Mouse (Mus musculus): ENCODE data around the gene Krt32.

Gene Krt32

DNA sequence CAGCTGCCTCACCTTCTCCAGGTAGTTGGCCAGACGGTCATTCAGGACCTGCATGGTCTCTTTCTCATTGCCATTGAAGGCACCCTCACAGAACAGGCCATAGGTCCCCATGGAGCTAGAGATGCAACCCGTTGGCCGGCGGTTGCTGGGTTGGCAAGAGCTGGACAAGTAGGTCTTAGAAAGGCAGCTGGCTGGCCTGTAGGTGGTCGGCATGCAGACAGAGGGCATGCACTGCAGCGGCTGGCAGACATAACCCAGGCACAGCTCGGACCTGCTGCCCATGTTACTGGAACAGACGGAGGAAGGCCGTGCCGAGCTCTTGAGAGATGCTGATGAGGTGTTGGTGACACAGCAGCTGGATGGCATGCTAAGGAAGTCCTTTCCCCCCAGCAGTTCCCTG lies at the start of gene Krt32:
Krt32 (minus strand) TSS at position 366 of the 400 bp plus-strand sequence.
- no peak for DNase-seq

DNA sequence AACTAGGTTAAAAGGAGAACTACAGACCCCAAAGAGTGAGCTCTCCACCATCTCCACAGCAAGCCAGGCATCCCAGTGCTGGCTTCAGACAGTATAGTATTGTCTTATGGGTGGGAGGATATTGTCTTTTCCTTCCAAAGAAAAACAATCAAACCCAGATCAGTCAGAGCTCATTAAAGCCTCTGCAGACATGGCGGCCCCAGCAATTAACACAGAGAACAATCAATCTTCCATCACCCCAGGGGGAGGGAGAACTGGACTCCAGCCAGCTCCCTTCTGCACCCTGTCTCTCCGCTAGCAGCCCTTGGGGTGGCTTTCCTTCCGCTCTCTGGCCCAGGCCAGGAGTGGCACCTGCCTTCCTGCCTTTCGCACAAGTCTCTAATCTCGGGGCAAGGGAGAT lies 49.7 kb upstream of the Krt32 start:
- no peak for DNase-seq

DNA sequence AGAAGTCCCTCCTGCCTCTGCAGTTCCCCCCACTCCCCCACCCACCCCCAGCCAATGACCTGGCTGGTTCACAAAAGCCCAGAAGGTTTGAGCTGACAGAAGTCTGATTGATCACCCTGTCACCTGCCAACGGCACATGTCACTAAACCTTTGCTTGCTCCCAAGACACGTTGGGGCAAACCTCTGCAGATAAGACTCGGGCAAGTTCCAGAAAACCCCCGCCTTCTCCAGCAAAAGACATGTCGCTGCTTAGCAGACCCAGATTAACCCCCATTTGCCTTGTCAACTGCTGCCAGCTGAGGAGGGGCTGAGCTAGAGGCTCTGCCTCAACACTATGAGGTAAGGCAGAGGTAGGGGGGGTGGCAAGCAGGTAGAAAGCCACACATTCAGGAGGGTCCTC lies 48.5 kb upstream of the Krt32 start:
- no peak for DNase-seq

GRCm38 (mm10) chr11:100135731-100136130 lies 47.7 kb upstream of the Krt32 start, which contains the start of gene Krt15:
TSS of gene Krt15 (minus strand) at chr11:100135928.
- DNase-seq, result no peak

GRCm38 (mm10) chr11:100124901-100125300 lies 36.9 kb upstream of the Krt32 start:
- DNase-seq, result no peak

DNA sequence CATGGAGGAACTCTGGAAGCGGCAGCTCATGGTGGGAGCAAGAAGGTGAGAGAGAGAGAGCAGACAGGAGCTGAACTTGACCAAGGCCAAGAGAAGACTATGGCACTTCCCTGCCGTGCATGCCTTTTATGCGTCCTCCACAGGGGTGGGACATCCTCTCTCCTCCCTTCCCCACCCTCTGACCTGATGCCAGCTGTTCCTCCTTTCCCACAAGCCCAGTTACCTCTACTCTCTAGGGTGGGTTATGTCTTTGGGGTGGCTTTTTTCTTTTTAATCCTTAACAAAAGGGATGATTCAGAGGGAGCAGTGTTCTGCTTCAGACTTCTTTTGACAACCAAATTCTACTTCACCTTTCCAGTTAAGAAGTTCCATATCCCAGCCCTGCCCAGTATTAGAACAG lies 33.4 kb upstream of the Krt32 start, which contains the start of gene Krt13:
Krt13 (minus strand) TSS at position 101 of the 400 bp plus-strand sequence.
- no peak for DNase-seq

- DNase-seq, result no peak
Measured at GRCm38 (mm10) chr11:100120331-100120730, 32.3 kb upstream of the Krt32 start.

GRCm38 (mm10) chr11:100113742-100114029 lies 25.7 kb upstream of the Krt32 start:
- DNase-seq, result no peak

- DNase-seq, result no peak
Measured at GRCm38 (mm10) chr11:100112935-100113741, 25.1 kb upstream of the Krt32 start.

GRCm38 (mm10) chr11:100105576-100106122 lies 17.6 kb upstream of the Krt32 start, which contains the start of gene Krt36:
TSS of gene Krt36 (minus strand) at chr11:100105626.
- DNase-seq, result no peak

DNA sequence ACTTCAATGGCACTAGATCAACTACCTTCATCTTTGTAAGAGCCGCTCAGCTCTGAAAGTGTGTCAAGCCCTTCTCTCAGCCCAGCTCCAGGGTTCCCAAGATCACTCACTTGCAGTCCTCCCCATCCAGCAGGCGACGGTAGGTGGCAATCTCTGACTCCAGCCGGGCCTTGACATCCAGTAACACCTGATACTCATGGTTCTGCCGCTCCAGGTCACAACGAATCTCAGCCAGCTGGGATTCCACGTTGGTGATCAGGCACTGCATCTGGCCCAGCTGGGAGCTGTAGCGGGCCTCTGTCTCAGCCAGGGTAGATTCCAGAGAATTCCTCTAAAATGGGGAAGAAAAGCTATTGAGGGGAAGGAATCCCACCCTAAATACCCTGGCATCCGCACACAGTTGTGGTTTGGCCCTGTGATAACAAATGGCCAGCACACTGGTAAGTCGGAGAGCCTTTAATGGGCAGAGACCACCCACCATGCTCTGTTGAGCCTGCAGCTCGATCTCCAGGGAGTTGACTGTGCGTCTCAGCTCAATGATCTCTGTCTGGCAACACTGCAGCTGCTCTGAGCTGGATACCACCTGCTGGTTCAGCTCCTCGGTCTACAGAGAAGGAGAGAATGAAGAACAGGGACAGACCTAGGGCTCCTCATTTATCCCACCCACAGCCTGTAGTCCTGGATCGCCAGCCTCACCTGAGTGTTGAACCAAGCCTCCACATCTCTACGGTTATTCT lies 14.8 kb upstream of the Krt32 start:
- no peak for DNase-seq

GRCm38 (mm10) chr11:100100391-100100790 lies 12.4 kb upstream of the Krt32 start:
- no peak for DNase-seq

DNA sequence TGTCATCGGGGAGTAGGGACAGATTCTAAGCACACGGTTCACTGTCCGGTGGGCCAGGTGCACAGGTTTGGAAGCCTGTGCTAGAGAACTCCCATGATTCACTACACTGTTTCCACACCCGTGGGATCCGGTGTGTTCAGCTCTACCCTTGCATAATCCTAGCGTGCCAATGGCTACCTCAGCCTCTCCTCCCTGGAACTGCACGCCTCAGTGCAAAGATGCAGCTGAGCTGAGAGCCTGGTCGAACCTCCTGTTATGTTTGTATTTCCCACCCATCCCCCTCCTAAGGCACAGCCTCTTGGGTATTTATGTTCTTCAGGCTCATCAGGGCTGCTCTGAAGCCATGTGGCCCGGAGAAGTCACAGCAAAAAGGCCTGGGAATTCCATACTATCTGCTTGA lies 9.8 kb upstream of the Krt32 start:
- no peak for DNase-seq

DNA sequence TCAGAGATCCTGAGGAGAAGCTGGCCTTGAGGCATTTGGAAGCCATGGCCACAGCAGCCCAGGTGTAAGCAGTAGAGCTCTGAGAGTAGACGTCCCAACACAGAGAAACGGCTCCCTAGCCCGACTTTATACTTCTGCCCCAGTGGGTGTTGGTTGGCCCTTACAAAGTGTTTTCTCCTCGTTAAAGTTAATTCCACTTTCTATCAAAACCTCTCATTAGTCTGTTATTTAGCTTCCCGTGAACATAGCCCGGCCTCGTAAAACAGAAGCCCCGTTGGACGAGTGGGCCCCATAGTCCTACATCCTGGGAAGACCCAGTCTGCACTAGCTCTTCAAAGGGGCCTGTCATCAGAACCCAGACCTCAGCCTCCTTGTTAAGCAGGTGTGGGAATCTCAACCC lies 8.1 kb upstream of the Krt32 start, which contains the start of gene Krt35:
Krt35 (minus strand) TSS at position 101 of the 400 bp plus-strand sequence.
- DNase-seq, result no peak

GRCm38 (mm10) chr11:100088378-100089025 lies 476 bp upstream of the Krt32 start:
- DNase-seq, result no peak

DNA sequence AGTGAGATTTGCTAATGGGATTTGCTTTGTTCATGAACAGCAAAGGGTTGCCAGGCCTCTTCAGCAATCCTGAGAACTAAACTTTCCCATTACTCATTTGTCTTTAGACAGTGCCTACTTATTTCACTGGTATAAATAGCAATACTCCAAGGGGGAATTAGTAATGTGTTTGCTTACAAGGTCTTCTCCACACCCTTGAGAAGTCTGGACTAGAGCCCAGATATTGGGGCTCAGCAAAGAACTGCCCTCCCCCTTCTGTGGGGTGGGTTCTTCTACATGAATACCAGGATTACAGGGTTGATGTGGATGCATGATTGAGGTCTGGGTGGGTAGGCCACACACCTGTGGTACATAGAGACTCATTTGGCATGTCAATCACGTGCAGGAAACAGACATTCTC lies 14.2 kb downstream of the Krt32 start:
- no peak for DNase-seq

GRCm38 (mm10) chr11:100067293-100068036 lies 20.6 kb downstream of the Krt32 start:
- DNase-seq, result peak; percentile 44 to 62

DNA sequence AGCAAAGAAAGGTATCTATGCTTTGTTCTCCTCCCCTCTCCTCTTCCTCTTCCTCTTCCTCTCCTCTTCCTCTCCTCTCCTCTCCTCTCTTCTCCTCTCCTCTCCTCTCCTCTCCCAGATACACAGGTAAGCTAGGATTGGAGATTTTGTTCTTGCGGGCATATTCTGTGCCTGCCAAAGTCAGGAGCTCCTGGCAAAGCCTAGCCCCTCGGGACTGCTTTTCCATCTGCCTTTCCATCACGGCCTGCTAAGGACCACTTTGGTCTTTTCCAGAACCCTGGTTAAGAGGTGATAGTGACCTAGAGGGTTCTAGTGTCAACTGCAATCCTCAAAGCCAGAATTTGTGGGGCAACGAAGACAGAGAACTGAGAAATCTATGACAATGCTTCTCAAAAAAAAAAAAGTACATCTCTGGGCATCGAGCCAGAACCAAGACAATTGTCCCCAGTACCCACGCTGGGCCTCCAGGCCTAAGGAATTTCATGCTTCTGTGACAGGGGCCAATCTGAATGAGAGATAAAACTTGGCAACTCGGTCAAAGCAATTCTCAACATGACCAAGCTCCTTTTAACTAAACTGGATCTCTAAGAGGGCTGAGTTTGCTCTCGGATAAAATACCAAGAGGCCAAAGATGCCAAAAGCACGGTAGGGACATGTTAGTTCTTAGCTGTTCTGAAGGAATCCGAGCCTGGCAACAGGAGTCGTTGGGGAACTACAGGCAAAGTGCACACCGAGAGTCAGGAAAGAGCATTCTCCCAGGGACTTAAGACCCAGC lies 21.6 kb downstream of the Krt32 start:
- no peak for DNase-seq

GRCm38 (mm10) chr11:100058875-100059274 lies 29.2 kb downstream of the Krt32 start:
- no peak for DNase-seq

- DNase-seq, result no peak
Measured at GRCm38 (mm10) chr11:100055686-100056655, 32.1 kb downstream of the Krt32 start.
